Mouse (Mus musculus) heart, embryonic 16.5 days (tissue): ENCODE data around the gene Endog. TPM values are rescaled to one million over a fixed set of nuclear protein-coding genes. Genes with fewer than 3 reads are reported as not detected.
"Not testable (repeated sequence)": the region's sequence is repeated elsewhere in the genome, so short reads cannot be mapped to it uniquely, and the experiment has no call there.

ENCODE experiments used
- ATAC-seq: fragments of 200-750 bp; cut with Nextera tagmentation; replicated peaks from 2 replicates; pipeline ENCODE4 v1.8.0; 2017; ENCODE audit warnings: moderate number of reproducible peaks; ENCODE audit not compliant: insufficient read depth, low FRiP score; ENCODE audit errors: extremely low read depth
- H3K27ac ChIP-seq: fragments of 300-500 bp; sonication (generic); 2 replicates; pipeline ENCODE4 v1.5.1; 2014; ENCODE audit warnings: mild to moderate bottlenecking, low read length, control low read depth, moderate library complexity
- H3K27me3 ChIP-seq: fragments of 300-500 bp; sonication (generic); 2 replicates; pipeline ENCODE4 v1.6.1; 2014; ENCODE audit warnings: low read length, mixed read lengths; ENCODE audit not compliant: control insufficient read depth, insufficient read depth
- H3K36me3 ChIP-seq: fragments of 300-500 bp; sonication (generic); 2 replicates; pipeline ENCODE4 v1.6.1; 2014; ENCODE audit not compliant: control insufficient read depth, insufficient read depth
- H3K4me1 ChIP-seq: fragments of 300-500 bp; sonication (generic); 2 replicates; pipeline ENCODE4 v1.6.1; 2014; ENCODE audit warnings: low read length, mixed read lengths; ENCODE audit not compliant: control insufficient read depth, insufficient read depth
- H3K4me2 ChIP-seq: fragments of 300-500 bp; sonication (generic); 2 replicates; pipeline ENCODE4 v1.6.1; 2014; ENCODE audit warnings: low read depth, mild to moderate bottlenecking, control low read depth, low read length
- H3K4me3 ChIP-seq: fragments of 300-500 bp; sonication (generic); 2 replicates; pipeline ENCODE4 v1.5.1; 2014; ENCODE audit warnings: mild to moderate bottlenecking, control low read depth, low read length
- H3K9ac ChIP-seq: fragments of 300-500 bp; sonication (generic); 2 replicates; pipeline ENCODE4 v1.6.1; 2014; ENCODE audit warnings: low read length, control low read depth
- H3K9me3 ChIP-seq: fragments of 300-500 bp; sonication (generic); replicated peaks from 2 replicates; pipeline ENCODE4 v1.6.1; 2016; ENCODE audit warnings: low read length; ENCODE audit not compliant: control insufficient read depth
- WGBS: fragments of 180-500 bp; shearing (Covaris S2); extraction: QIAGEN DNeasy Blood & Tissue Kit; methylation state at CpG from one replicate; pipeline ENCODE4 v1.1.7; 2014; 5-methylcytosine and 5-hydroxymethylcytosine counted together
- polyA plus RNA-seq: library from polyadenylated mRNA; unstranded; fragments of >200 nt; fragmentation: Nextera tagmentation; extraction: Ambion mirVana; gene quantifications from 2 replicates; pipeline ENCODE4 v1.2.1, GENCODE M21; 2015

The Endog gene
- polyA plus RNA-seq, 1 experiment from 2014 or later: 40.0 TPM

- H3K4me1 ChIP-seq: peaks cover 19% of the 10 kb centered on the region
- peak; percentile 96 for ATAC-seq
- H3K9me3 ChIP-seq: no peaks in the 10 kb centered on the region
- WGBS: under 1% methylated on average over 44 of the region's 46 CpGs
- peak within 1 kb of the TSS; percentile 97 for H3K4me3 ChIP-seq
- H3K27ac ChIP-seq: peak within 1 kb of the TSS; percentile 93
- H3K27me3 ChIP-seq: no peaks in the 10 kb centered on the region
- H3K4me2 ChIP-seq: peak within 1 kb of the TSS; percentile 77
- peaks cover 3% of the 10 kb centered on the region; the same call in 1 of the 2 replicates for H3K36me3 ChIP-seq
- H3K9ac ChIP-seq: peak within 1 kb of the TSS; percentile 93
Observed at GRCm38 (mm10) chr2:30133613-30134377, 37.5 kb upstream of the Endog start, which contains the start of gene Tbc1d13. Gene Tbc1d13, plus strand, starts transcription at chr2:30133746.

GRCm38 (mm10) chr2:30134378-30134711, 36.9 kb upstream of the Endog start:
- no peaks in the 10 kb centered on the region for H3K9me3 ChIP-seq
- WGBS: 17% methylated on average over 6 of the region's 6 CpGs

GRCm38 (mm10) chr2:30134928-30135620, 36.2 kb upstream of the Endog start:
- H3K27me3 ChIP-seq: no peaks in the 10 kb centered on the region
- ATAC-seq: no peak
- peak overlapping the region; percentile 93 for H3K9ac ChIP-seq
- no peaks in the 10 kb centered on the region for H3K9me3 ChIP-seq
- H3K27ac ChIP-seq: peak overlapping the region; percentile 93
- 57% methylated on average over 10 of the region's 10 CpGs for WGBS
- peak overlapping the region; percentile 97 for H3K4me3 ChIP-seq
- H3K4me2 ChIP-seq: peak overlapping the region; percentile 77
- peaks cover 19% of the 10 kb centered on the region for H3K4me1 ChIP-seq
- peaks cover 4% of the 10 kb centered on the region; the same call in 1 of the 2 replicates for H3K36me3 ChIP-seq

More at GRCm38 (mm10) chr2:30134378-30134711, 36.9 kb upstream of the Endog start:
- ATAC-seq: no peak
- peaks cover 19% of the 10 kb centered on the region for H3K4me1 ChIP-seq
- H3K27ac ChIP-seq: peak overlapping the region; percentile 93
- H3K9ac ChIP-seq: peak overlapping the region; percentile 93
- peak overlapping the region; percentile 97 for H3K4me3 ChIP-seq
- H3K4me2 ChIP-seq: peak overlapping the region; percentile 77
- H3K36me3 ChIP-seq: peaks cover 3% of the 10 kb centered on the region; the same call in 1 of the 2 replicates
- H3K27me3 ChIP-seq: no peaks in the 10 kb centered on the region

- Histone ChIP-seq H3K9me3 (no peaks in the 10 kb centered on the region), H3K4me2 (no peak overlapping the region), H3K27ac (no peak overlapping the region), H3K9ac (no peak overlapping the region), H3K4me3 (no peak overlapping the region), H3K27me3 (no peaks in the 10 kb centered on the region), H3K36me3 (peaks cover 14% of the 10 kb centered on the region; the same call in 1 of the 2 replicates), H3K4me1 (peaks cover 19% of the 10 kb centered on the region)
- WGBS: 82% methylated on average over 10 of the region's 10 CpGs
- ATAC-seq: no peak
Observed at GRCm38 (mm10) chr2:30136458-30136857, 34.8 kb upstream of the Endog start.

- not testable (repeated sequence) for H3K4me3 ChIP-seq, H3K9me3 ChIP-seq, H3K27ac ChIP-seq, H3K4me2 ChIP-seq, ATAC-seq, H3K9ac ChIP-seq, H3K27me3 ChIP-seq, H3K4me1 ChIP-seq
- WGBS: 86% methylated on average over 4 of the region's 4 CpGs
- peaks cover 38% of the 10 kb centered on the region for H3K36me3 ChIP-seq
Observed at GRCm38 (mm10) chr2:30140021-30140420, 31.3 kb upstream of the Endog start.

- no peak overlapping the region for H3K27ac ChIP-seq
- H3K4me3 ChIP-seq: no peak overlapping the region
- no peaks in the 10 kb centered on the region for H3K4me1 ChIP-seq
- H3K9ac ChIP-seq: no peak overlapping the region
- no peak for ATAC-seq
- no peaks in the 10 kb centered on the region for H3K27me3 ChIP-seq
- no peak overlapping the region for H3K4me2 ChIP-seq
- 95% methylated on average over 4 of the region's 4 CpGs for WGBS
- H3K9me3 ChIP-seq: no peaks in the 10 kb centered on the region
- H3K36me3 ChIP-seq: peaks cover 66% of the 10 kb centered on the region
Observed at GRCm38 (mm10) chr2:30144436-30144835, 26.9 kb upstream of the Endog start.

GRCm38 (mm10) chr2:30147466-30147865, 23.8 kb upstream of the Endog start:
- no peak overlapping the region for H3K9ac ChIP-seq
- ATAC-seq: no peak
- WGBS: 78% methylated on average over 4 of the region's 4 CpGs
- no peak overlapping the region for H3K27ac ChIP-seq
- no peak overlapping the region for H3K4me2 ChIP-seq
- H3K9me3 ChIP-seq: no peaks in the 10 kb centered on the region
- H3K27me3 ChIP-seq: no peaks in the 10 kb centered on the region
- H3K4me3 ChIP-seq: no peak overlapping the region
- peaks cover 63% of the 10 kb centered on the region for H3K36me3 ChIP-seq
- no peaks in the 10 kb centered on the region for H3K4me1 ChIP-seq

- peaks cover 39% of the 10 kb centered on the region for H3K36me3 ChIP-seq
- no peak for ATAC-seq
- H3K4me3 ChIP-seq: no peak overlapping the region
- no peak overlapping the region for H3K9ac ChIP-seq
- no peak overlapping the region for H3K27ac ChIP-seq
- H3K27me3 ChIP-seq: no peaks in the 10 kb centered on the region
- H3K9me3 ChIP-seq: no peaks in the 10 kb centered on the region
- H3K4me1 ChIP-seq: no peaks in the 10 kb centered on the region
- H3K4me2 ChIP-seq: no peak overlapping the region
- WGBS: 79% methylated on average over 11 of the region's 11 CpGs
Observed at GRCm38 (mm10) chr2:30151840-30152239, 19.5 kb upstream of the Endog start.

GRCm38 (mm10) chr2:30152616-30153015, 18.7 kb upstream of the Endog start:
- no peak overlapping the region for H3K4me3 ChIP-seq
- no peak for ATAC-seq
- H3K27ac ChIP-seq: no peak overlapping the region
- H3K27me3 ChIP-seq: no peaks in the 10 kb centered on the region
- no peak overlapping the region for H3K4me2 ChIP-seq
- peaks cover 32% of the 10 kb centered on the region for H3K36me3 ChIP-seq
- no peak overlapping the region for H3K9ac ChIP-seq
- no peaks in the 10 kb centered on the region for H3K9me3 ChIP-seq
- 76% methylated on average over 8 of the region's 8 CpGs for WGBS
- no peaks in the 10 kb centered on the region for H3K4me1 ChIP-seq
